Mouse (Mus musculus): ENCODE results near the gene S1pr1. TPM values are rescaled to one million over a fixed set of nuclear protein-coding genes. Genes with fewer than 3 reads are reported as not detected.

S1pr1 gene
- polyA plus RNA-seq, 1 experiment, result 62.8 TPM

DNA sequence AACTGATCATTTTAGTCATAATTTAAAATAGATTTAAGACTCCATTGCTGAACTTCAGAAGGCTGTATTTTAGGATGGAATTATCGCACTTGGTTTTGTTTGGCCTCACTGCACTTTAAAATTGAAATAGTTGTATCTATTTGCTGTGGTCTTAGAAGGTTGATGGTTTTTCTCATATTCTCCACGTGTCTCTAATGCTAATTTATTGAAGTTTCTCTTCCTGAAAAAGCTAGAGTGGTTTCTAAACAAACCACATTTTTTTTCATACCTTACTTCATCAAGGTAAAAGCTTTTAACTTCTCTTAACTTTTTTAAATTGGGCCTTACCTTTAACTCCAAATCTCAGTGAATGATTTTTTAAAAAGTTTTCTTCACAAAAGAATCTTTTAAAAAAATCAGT is 4.8 kb downstream of the S1pr1 start:
- WGBS, result 34% methylated on average over 2 of the region's 2 CpGs
- Histone ChIP-seq H3K4me3 (ENCODE audit: control insufficient read depth, insufficient read depth, low read length) (no peak overlapping the region), H3K36me3 (ENCODE audit: control insufficient read depth, insufficient read depth, low read length) (no peaks in the 10 kb centered on the region), H3K27me3 (ENCODE audit: control insufficient read depth, insufficient read depth, low read length) (no peaks in the 10 kb centered on the region; the same call in 1 of the 2 replicates), H3K4me1 (replicated peaks; ENCODE audit: control insufficient read depth, insufficient read depth, low read length) (peaks cover 7% of the 10 kb centered on the region; the same call in 1 of the 2 replicates), H3K27ac (ENCODE audit: control insufficient read depth, insufficient read depth, low read length) (no peak overlapping the region)
- TF ChIP-seq POLR2A (IDR thresholded peaks at IDR 0.05; ENCODE audit: control insufficient read depth, extremely low read depth, insufficient read depth, low read length, poor library complexity) (no peak), CTCF (IDR thresholded peaks at IDR 0.05; ENCODE audit: borderline replicate concordance, control insufficient read depth, extremely low read depth, insufficient read depth, low read length, poor library complexity) (no peak)
- no peak for DNase-seq

DNA sequence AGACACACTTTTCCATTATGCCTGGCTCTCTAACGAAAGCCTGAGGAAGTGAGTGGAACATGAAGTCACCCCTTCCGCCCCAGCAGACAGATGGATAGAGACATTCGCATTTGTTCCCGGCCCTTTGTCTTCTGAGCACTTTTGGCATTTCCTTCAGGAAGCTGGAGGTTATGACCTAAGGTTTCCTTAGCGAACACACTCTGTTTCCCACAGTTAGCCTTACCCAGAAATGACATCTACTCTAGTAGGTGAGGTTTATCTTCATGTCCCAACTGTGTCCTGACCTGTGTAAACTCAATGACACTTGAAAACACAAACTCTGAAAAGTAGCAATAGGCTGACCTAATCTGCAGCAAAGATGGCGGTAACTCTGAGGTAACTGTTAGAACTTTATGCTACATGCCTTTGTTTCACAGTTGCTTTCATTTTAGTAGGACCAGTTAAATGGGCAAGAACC is 5.7 kb downstream of the S1pr1 start:
- Histone ChIP-seq H3K36me3 (ENCODE audit: control insufficient read depth, insufficient read depth, low read length) (no peaks in the 10 kb centered on the region), H3K27me3 (ENCODE audit: control insufficient read depth, insufficient read depth, low read length) (no peaks in the 10 kb centered on the region; the same call in 1 of the 2 replicates), H3K4me1 (replicated peaks; ENCODE audit: control insufficient read depth, insufficient read depth, low read length) (0 out of 2 replicates have a peak, but pooled peaks cover 2% of the 10 kb centered on the region), H3K27ac (ENCODE audit: control insufficient read depth, insufficient read depth, low read length) (no peak overlapping the region), H3K4me3 (ENCODE audit: control insufficient read depth, insufficient read depth, low read length) (no peak overlapping the region)
- no peak for DNase-seq
- TF ChIP-seq CTCF (IDR thresholded peaks at IDR 0.05; ENCODE audit: borderline replicate concordance, control insufficient read depth, extremely low read depth, insufficient read depth, low read length, poor library complexity) (no peak), POLR2A (IDR thresholded peaks at IDR 0.05; ENCODE audit: control insufficient read depth, extremely low read depth, insufficient read depth, low read length, poor library complexity) (no peak)
- 93% methylated on average over 6 of the region's 6 CpGs for WGBS

DNA sequence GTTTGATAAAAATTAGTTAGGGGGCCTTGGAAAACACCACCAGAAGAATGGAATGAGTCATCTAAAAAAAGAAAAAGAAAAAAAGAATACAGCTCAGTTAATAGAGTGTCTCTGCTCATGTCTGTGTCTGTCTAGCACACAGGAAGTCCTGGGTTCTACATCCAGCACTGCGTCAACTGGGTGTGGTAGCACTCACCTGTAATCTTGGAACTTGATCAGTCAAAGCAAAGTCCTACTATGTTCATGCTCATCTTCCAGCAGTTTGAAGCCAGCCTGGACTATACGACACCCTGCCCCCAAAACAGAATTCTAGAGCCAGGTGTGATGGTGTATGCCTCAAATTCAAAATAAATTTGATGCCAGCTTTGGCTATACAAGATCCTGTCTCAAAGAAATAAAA is 8.1 kb downstream of the S1pr1 start:
- TF ChIP-seq POLR2A (IDR thresholded peaks at IDR 0.05; ENCODE audit: control insufficient read depth, extremely low read depth, insufficient read depth, low read length, poor library complexity), result no peak
- no peak for TF ChIP-seq CTCF (IDR thresholded peaks at IDR 0.05; ENCODE audit: borderline replicate concordance, control insufficient read depth, extremely low read depth, insufficient read depth, low read length, poor library complexity)
- 90% methylated on average over 2 of the region's 2 CpGs for WGBS
- DNase-seq, result no peak
- Histone ChIP-seq H3K4me3 (ENCODE audit: control insufficient read depth, insufficient read depth, low read length) (no peak overlapping the region), H3K27ac (ENCODE audit: control insufficient read depth, insufficient read depth, low read length) (no peak overlapping the region), H3K36me3 (ENCODE audit: control insufficient read depth, insufficient read depth, low read length) (no peaks in the 10 kb centered on the region), H3K4me1 (replicated peaks; ENCODE audit: control insufficient read depth, insufficient read depth, low read length) (0 out of 2 replicates have a peak, but pooled peaks cover 7% of the 10 kb centered on the region), H3K27me3 (ENCODE audit: control insufficient read depth, insufficient read depth, low read length) (no peaks in the 10 kb centered on the region)

- Histone ChIP-seq H3K4me1 (replicated peaks; ENCODE audit: control insufficient read depth, insufficient read depth, low read length) (0 out of 2 replicates have a peak, but pooled peaks cover 7% of the 10 kb centered on the region), H3K4me3 (ENCODE audit: control insufficient read depth, insufficient read depth, low read length) (no peak overlapping the region), H3K27ac (ENCODE audit: control insufficient read depth, insufficient read depth, low read length) (no peak overlapping the region), H3K36me3 (ENCODE audit: control insufficient read depth, insufficient read depth, low read length) (no peaks in the 10 kb centered on the region), H3K27me3 (ENCODE audit: control insufficient read depth, insufficient read depth, low read length) (no peaks in the 10 kb centered on the region)
- WGBS, result 26% methylated on average over 9 of the region's 9 CpGs
- DNase-seq, result no peak
- TF ChIP-seq POLR2A (IDR thresholded peaks at IDR 0.05; ENCODE audit: control insufficient read depth, extremely low read depth, insufficient read depth, low read length, poor library complexity), result no peak
- no peak for TF ChIP-seq CTCF (IDR thresholded peaks at IDR 0.05; ENCODE audit: borderline replicate concordance, control insufficient read depth, extremely low read depth, insufficient read depth, low read length, poor library complexity)
Measured at GRCm38 (mm10) chr3:115704254-115704908, 10.5 kb downstream of the S1pr1 start.

- Histone ChIP-seq H3K4me3 (ENCODE audit: control insufficient read depth, insufficient read depth, low read length) (no peak overlapping the region), H3K36me3 (ENCODE audit: control insufficient read depth, insufficient read depth, low read length) (no peaks in the 10 kb centered on the region), H3K27ac (ENCODE audit: control insufficient read depth, insufficient read depth, low read length) (no peak overlapping the region), H3K27me3 (ENCODE audit: control insufficient read depth, insufficient read depth, low read length) (no peaks in the 10 kb centered on the region), H3K4me1 (replicated peaks; ENCODE audit: control insufficient read depth, insufficient read depth, low read length) (0 out of 2 replicates have a peak, but pooled peaks cover 7% of the 10 kb centered on the region)
- DNase-seq, result no peak
- 99% methylated on average over 8 of the region's 8 CpGs for WGBS
- TF ChIP-seq POLR2A (IDR thresholded peaks at IDR 0.05; ENCODE audit: control insufficient read depth, extremely low read depth, insufficient read depth, low read length, poor library complexity) (no peak), CTCF (IDR thresholded peaks at IDR 0.05; ENCODE audit: borderline replicate concordance, control insufficient read depth, extremely low read depth, insufficient read depth, low read length, poor library complexity) (no peak)
Measured at GRCm38 (mm10) chr3:115703720-115704119, 11.2 kb downstream of the S1pr1 start.

GRCm38 (mm10) chr3:115702089-115702488 is 12.8 kb downstream of the S1pr1 start:
- 20% methylated on average over 2 of the region's 2 CpGs for WGBS
- no peak for DNase-seq
- Histone ChIP-seq H3K36me3 (ENCODE audit: control insufficient read depth, insufficient read depth, low read length) (no peaks in the 10 kb centered on the region), H3K27me3 (ENCODE audit: control insufficient read depth, insufficient read depth, low read length) (no peaks in the 10 kb centered on the region), H3K4me1 (replicated peaks; ENCODE audit: control insufficient read depth, insufficient read depth, low read length) (0 out of 2 replicates have a peak, but pooled peaks cover 7% of the 10 kb centered on the region), H3K27ac (ENCODE audit: control insufficient read depth, insufficient read depth, low read length) (no peak overlapping the region), H3K4me3 (ENCODE audit: control insufficient read depth, insufficient read depth, low read length) (no peak overlapping the region)
- no peak for TF ChIP-seq POLR2A (IDR thresholded peaks at IDR 0.05; ENCODE audit: control insufficient read depth, extremely low read depth, insufficient read depth, low read length, poor library complexity)
- TF ChIP-seq CTCF (IDR thresholded peaks at IDR 0.05; ENCODE audit: borderline replicate concordance, control insufficient read depth, extremely low read depth, insufficient read depth, low read length, poor library complexity), result no peak

All from thymus, adult 2 months (tissue).